Mouse (Mus musculus) neural tube, embryonic 11.5 days (tissue): ENCODE results near the gene Aunip. TPM values are rescaled to one million over a fixed set of nuclear protein-coding genes. Genes with fewer than 3 reads are reported as not detected.

Experiments used
- ATAC-seq: fragments of 200-750 bp; cut with Nextera tagmentation; 2 replicates; pipeline ENCODE4 v1.8.0; 2017; ENCODE audit warnings: moderate number of reproducible peaks, mild to moderate bottlenecking, moderate TSS enrichment, moderate library complexity; ENCODE audit not compliant: insufficient read depth, low FRiP score, low TSS enrichment
- DNase-seq: peaks from one replicate; pipeline ENCODE4 v3.0.0-alpha.2; 2015; ENCODE audit warnings: low spot score
- H3K27ac ChIP-seq: fragments of 300-500 bp; sonication (generic); 2 replicates; pipeline ENCODE4 v1.5.1; 2014; ENCODE audit warnings: low read depth, mild to moderate bottlenecking, low read length
- H3K27me3 ChIP-seq: fragments of 300-500 bp; sonication (generic); 2 replicates; pipeline ENCODE4 v1.6.1; 2014; ENCODE audit warnings: mild to moderate bottlenecking, low read length, mixed read lengths; ENCODE audit not compliant: control insufficient read depth, insufficient read depth
- H3K36me3 ChIP-seq: fragments of 300-500 bp; sonication (generic); 2 replicates; pipeline ENCODE4 v1.6.1; 2014; ENCODE audit warnings: mild to moderate bottlenecking, low read length, moderate library complexity, mixed read lengths; ENCODE audit not compliant: control insufficient read depth, insufficient read depth
- H3K4me1 ChIP-seq: fragments of 300-500 bp; sonication (generic); 2 replicates; pipeline ENCODE4 v1.6.1; 2014; ENCODE audit warnings: low read length, mixed read lengths; ENCODE audit not compliant: control insufficient read depth, insufficient read depth
- H3K4me2 ChIP-seq: fragments of 300-500 bp; sonication (generic); 2 replicates; pipeline ENCODE4 v1.6.1; 2014; ENCODE audit warnings: low read depth, mild to moderate bottlenecking, moderate library complexity
- H3K4me3 ChIP-seq: fragments of 300-500 bp; sonication (generic); 2 replicates; pipeline ENCODE4 v1.5.1; 2014; ENCODE audit warnings: low read depth, low read length
- H3K9ac ChIP-seq: fragments of 300-500 bp; sonication (generic); 2 replicates; pipeline ENCODE4 v1.6.1; 2014; ENCODE audit warnings: mild to moderate bottlenecking, low read length
- H3K9me3 ChIP-seq: fragments of 300-500 bp; sonication (generic); 2 replicates; pipeline ENCODE4 v1.6.1; 2016; ENCODE audit warnings: low read length; ENCODE audit not compliant: control insufficient read depth
- WGBS: fragments of 180-500 bp; shearing (Covaris S2); extraction: QIAGEN DNeasy Blood & Tissue Kit; methylation state at CpG from one replicate; pipeline ENCODE4 v1.1.7; 2014; 5-methylcytosine and 5-hydroxymethylcytosine counted together
- polyA plus RNA-seq: library from polyadenylated mRNA; unstranded; fragments of >200 nt; fragmentation: Nextera tagmentation; extraction: Ambion mirVana; gene quantifications from 2 replicates; pipeline ENCODE4 v1.2.1, GENCODE M21; 2014

The Aunip gene
- polyA plus RNA-seq, 1 experiment from 2014 or later = 8.1 TPM

DNA sequence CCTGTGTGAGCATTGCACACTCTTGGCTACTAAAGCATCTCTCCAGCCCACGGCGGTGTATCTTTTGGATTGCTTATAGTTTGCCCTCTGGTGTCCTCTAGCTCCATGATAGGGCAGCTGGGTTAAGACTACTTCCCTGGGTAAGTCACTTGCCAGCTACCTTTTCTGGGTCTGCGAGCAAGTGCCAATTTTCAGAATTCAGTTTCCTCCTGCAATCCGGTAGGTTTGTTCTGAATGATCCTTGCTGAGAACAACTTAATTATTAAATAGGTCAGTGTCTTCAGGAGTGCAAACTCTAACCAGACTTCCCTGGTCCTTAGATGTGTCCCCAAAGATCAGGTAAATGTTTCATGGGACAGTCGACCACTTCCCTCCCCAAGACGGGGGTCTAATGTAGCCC is 9.7 kb upstream of the Aunip start:
- 92% methylated on average over 6 of the region's 6 CpGs for WGBS
- Histone ChIP-seq H3K36me3 (no peaks in the 10 kb centered on the region), H3K27ac (no peak overlapping the region), H3K4me1 (0 out of 2 replicates have a peak, but pooled peaks cover 3% of the 10 kb centered on the region), H3K27me3 (no peaks in the 10 kb centered on the region; the same call in 1 of the 2 replicates), H3K9me3 (no peaks in the 10 kb centered on the region), H3K4me3 (no peak overlapping the region), H3K4me2 (no peak overlapping the region), H3K9ac (no peak overlapping the region)
- ATAC-seq (no peak), DNase-seq (no peak)

DNA sequence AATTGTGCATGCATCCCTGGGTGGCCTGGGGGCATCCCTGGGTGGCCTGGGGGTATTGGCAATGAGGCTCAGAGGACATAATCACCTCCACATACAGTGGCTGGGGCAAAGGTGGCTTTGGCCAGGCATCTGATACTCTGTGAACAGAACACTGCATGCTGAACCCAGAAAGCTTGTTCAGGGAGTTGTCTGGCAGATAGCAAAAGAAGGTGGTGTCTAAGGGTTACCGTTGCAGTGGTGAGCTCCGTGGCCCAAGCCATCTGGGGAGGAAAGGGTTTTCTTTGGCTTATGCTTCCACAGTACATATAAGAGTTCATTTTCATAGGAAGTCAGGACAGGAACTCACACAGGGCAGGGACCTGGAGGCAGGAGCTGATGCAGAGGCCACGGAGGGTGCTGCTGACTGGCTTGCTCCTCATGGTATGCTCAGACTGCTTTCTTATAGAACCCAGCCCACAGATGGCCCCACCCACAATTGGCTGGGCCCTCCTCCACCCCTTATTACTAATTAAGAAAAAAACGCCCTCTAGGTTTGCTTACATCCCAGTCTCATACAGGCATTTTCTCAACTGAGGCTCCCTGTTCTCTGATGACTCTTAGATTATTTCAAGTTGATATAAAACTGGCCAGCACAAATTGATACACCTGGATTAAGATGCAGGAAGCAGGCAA is 7.0 kb upstream of the Aunip start:
- 81% methylated on average over 4 of the region's 4 CpGs for WGBS
- no peak overlapping the region for H3K9ac ChIP-seq
- no peaks in the 10 kb centered on the region for H3K9me3 ChIP-seq
- H3K4me3 ChIP-seq = no peak overlapping the region
- no peaks in the 10 kb centered on the region for H3K36me3 ChIP-seq
- no peaks in the 10 kb centered on the region for H3K4me1 ChIP-seq
- H3K4me2 ChIP-seq = no peak overlapping the region
- DNase-seq (no peak), ATAC-seq (no peak)
- H3K27ac ChIP-seq = no peak overlapping the region
- no peaks in the 10 kb centered on the region for H3K27me3 ChIP-seq

DNA sequence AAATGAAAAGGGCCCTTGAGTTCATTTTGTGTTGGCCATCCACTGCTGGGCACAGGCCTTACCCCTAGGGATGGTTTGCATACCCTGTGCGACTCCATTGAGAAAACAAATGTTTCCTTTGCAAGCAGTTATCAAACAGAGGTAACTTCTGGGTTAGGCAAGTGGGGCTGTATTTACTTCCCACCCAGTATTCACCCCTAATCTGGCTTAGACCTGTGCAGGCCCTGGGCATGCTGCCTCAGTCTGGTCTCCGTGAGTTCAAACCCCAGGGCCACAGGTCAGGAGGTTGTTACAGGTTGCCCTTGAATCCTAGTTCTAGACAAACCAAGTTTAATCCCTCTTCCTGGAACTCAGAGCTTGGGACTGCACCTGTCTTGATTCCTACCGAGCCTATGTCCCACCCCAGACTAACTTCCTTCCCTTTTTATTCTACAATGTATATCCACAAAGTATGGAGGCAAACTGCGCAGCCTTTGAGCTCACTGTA is 5.5 kb upstream of the Aunip start:
- no peaks in the 10 kb centered on the region for H3K27me3 ChIP-seq
- no peak overlapping the region for H3K4me3 ChIP-seq
- H3K4me1 ChIP-seq = no peaks in the 10 kb centered on the region
- no peak overlapping the region for H3K27ac ChIP-seq
- no peaks in the 10 kb centered on the region for H3K36me3 ChIP-seq
- no peak overlapping the region for H3K4me2 ChIP-seq
- no peak for DNase-seq
- H3K9ac ChIP-seq = no peak overlapping the region
- WGBS = 93% methylated on average over 4 of the region's 4 CpGs
- H3K9me3 ChIP-seq = no peaks in the 10 kb centered on the region
- no peak for ATAC-seq

DNA sequence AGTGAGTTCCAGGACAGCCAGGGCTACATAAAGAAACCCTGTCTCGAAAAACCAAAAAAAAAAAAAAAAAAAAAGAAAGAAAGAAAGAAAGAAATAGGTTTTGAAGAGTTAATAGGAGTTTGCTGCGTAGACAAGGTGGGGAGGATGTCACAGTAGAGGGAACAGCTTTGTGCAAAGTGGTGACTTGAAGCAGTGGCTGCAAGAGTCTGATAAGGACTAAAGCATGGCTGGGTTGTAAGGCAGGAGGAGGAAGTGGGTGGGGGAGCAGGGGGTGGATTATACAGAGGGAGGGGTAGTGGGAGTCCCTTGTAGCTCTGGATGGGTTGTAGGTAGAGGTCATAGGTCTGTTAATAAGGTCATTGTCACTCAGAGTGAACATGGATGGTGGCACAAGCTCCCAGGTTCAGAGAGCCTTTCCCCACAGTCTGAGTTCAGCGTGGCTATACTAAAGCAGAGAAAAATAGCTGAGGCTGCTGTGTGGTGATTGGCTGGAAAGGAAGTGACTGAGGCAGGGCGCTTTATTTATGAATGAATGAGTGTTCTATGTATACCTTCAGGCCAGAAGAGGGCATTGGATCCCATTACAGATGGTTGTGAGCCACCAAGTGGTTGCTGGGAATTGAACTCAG is 4.7 kb upstream of the Aunip start:
- DNase-seq (no peak), ATAC-seq (no peak)
- Histone ChIP-seq H3K27ac (no peak overlapping the region), H3K4me2 (no peak overlapping the region), H3K36me3 (no peaks in the 10 kb centered on the region), H3K9ac (no peak overlapping the region), H3K27me3 (no peaks in the 10 kb centered on the region), H3K9me3 (no peaks in the 10 kb centered on the region), H3K4me3 (no peak overlapping the region), H3K4me1 (no peaks in the 10 kb centered on the region)
- 81% methylated on average over 3 of the region's 4 CpGs for WGBS

DNA sequence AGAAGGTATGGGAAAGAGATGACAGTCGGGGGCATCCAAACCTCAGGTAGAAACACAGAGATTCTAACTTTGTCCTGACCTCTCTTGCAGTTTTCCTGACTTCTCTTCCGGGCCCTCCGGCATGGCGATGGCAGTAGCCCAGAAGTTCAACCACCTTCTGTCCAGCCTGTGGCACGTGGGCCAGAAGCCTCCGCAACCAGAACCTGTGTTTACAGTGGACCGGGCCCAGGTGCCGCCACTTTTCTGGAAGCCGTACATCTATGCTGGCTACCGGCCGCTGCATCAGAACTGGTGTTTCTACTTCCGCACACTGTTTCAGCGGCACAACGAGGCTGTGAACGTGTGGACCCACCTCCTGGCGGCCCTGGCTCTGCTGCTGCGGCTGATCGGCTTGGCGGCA is 4.1 kb upstream of the Aunip start:
- ATAC-seq = no peak
- no peak for DNase-seq
- H3K27ac ChIP-seq = no peak overlapping the region
- no peak overlapping the region for H3K9ac ChIP-seq
- H3K4me1 ChIP-seq = peaks cover 3% of the 10 kb centered on the region
- no peaks in the 10 kb centered on the region for H3K36me3 ChIP-seq
- H3K4me3 ChIP-seq = no peak overlapping the region
- no peaks in the 10 kb centered on the region for H3K27me3 ChIP-seq
- WGBS = 87% methylated on average over 19 of the region's 19 CpGs
- no peak overlapping the region for H3K4me2 ChIP-seq
- H3K9me3 ChIP-seq = no peaks in the 10 kb centered on the region

DNA sequence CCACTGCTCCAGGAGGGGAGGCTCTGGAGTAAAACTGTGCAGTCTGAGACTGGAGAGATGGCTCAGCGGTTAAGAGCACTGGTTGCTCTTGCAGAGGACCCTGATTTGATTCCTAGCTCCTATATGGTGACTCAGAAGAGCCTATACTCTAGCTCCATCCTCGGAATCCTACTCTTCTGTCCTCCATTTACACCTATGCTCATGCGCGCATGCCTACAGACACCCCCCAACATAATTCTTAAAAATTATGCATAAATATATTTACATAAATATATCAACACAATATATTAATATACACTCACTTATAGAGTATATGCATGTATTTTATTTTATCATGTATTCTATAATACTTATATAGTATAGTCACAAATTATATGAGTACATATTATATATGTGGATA is 403 bp upstream of the Aunip start:
- Histone ChIP-seq H3K9me3 (no peaks in the 10 kb centered on the region), H3K4me1 (peaks cover 10% of the 10 kb centered on the region), H3K4me3 (no peak overlapping the region), H3K36me3 (no peaks in the 10 kb centered on the region), H3K27me3 (no peaks in the 10 kb centered on the region), H3K27ac (no peak overlapping the region), H3K4me2 (no peak overlapping the region; the same call in 1 of the 2 replicates), H3K9ac (no peak overlapping the region)
- ATAC-seq (peak; percentile 18; the same call in 1 of the 2 replicates), DNase-seq (no peak)
- WGBS = 74% methylated on average over 4 of the region's 4 CpGs

DNA sequence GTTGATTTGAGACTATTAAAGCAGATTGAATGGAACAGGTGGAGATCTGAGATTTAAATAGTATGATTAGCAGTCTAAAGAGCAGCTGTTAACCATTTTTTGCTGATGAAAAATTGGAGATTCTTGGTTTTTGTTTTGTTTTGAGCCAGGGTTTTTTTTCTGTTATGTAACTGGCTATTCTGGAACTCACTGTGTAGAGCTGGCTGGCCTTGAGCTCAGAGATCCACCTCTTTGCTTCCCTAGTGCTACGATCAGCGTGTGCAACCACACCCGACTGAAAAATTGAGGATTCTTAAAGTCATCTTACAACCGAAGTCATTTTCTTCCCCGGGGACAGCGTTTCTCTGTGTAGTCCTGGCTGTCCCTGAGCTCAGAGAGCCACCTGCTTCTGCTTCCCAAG is 931 bp downstream of the Aunip start:
- WGBS = 82% methylated on average over 6 of the region's 6 CpGs
- no peak overlapping the region for H3K9ac ChIP-seq
- peak overlapping the region; percentile 73 for H3K4me2 ChIP-seq
- H3K27ac ChIP-seq = no peak overlapping the region
- ATAC-seq = no peak
- H3K27me3 ChIP-seq = no peaks in the 10 kb centered on the region
- H3K36me3 ChIP-seq = no peaks in the 10 kb centered on the region
- no peak for DNase-seq
- peaks cover 10% of the 10 kb centered on the region for H3K4me1 ChIP-seq
- H3K9me3 ChIP-seq = no peaks in the 10 kb centered on the region
- peak overlapping the region; percentile 50 for H3K4me3 ChIP-seq

DNA sequence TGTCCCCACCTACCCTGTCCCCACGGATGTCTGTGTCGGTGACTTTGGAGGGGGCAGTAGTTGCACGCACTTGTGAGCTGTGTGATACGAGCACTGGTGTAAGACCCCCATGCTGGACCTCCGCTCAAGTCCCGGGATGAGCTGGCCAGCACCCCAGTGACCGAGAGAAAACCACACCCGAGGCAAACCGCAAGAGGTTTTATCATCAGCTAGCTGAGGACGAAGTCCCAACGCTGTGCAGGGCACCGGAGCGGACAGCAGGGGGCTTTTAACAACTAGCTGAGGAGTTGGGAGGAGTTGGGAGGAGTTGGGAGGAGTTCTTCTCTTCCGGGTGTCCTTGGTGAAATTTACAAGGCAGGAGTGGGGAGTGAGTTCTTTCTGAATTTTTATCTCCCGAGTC is 2.0 kb downstream of the Aunip start:
- WGBS = 18% methylated on average over 15 of the region's 15 CpGs
- peak; percentile 63 for DNase-seq
- Histone ChIP-seq H3K4me1 (peaks cover 10% of the 10 kb centered on the region), H3K9ac (peak overlapping the region; percentile 14; the same call in 1 of the 2 replicates), H3K9me3 (no peaks in the 10 kb centered on the region), H3K4me3 (peak overlapping the region; percentile 13; the same call in 1 of the 2 replicates), H3K36me3 (no peaks in the 10 kb centered on the region), H3K27me3 (no peaks in the 10 kb centered on the region), H3K27ac (no peak overlapping the region), H3K4me2 (peak overlapping the region; percentile 32)
- no peak for ATAC-seq
